Mouse (Mus musculus) adrenal gland, postnatal 10 days (tissue): ENCODE results near the gene Sema6d. TPM values are rescaled to one million over a fixed set of nuclear protein-coding genes. Genes with fewer than 3 reads are reported as not detected.
"Not testable (repeated sequence)": the region's sequence is repeated elsewhere in the genome, so short reads cannot be mapped to it uniquely, and the experiment has no call there.

Experiments
- DNase-seq: peaks from one replicate; pipeline ENCODE4 v3.0.0; 2021; ENCODE audit warnings: mixed read lengths
- total RNA-seq, 2 experiments: library from RNA; stranded (reverse); gene quantifications; 2 replicates each; pipeline ENCODE4 v1.2.3; 2021

Sema6d gene
- total RNA-seq, 2 experiments from 2014 or later = 17.3 to 22.2 TPM

DNA sequence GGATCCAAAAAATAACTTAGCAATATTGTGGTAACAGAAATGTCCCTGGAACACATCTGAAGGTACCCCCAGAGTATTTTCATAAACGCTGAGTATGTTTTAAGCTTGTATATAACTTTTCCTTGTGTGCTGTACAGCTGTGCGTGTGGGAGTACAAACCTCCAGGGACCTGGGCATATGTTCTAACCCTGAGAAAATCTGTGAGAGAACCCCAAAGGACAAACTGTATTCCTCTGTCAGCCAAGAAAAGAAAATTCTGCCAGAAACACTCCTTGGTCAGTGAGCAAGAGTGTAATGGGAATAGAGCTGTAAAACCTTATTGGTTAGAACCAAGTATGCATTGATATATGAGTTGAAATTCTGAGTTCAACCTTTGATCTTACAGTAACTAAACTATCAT lies 203.8 kb downstream of the Sema6d start:
- DNase-seq = no peak

DNA sequence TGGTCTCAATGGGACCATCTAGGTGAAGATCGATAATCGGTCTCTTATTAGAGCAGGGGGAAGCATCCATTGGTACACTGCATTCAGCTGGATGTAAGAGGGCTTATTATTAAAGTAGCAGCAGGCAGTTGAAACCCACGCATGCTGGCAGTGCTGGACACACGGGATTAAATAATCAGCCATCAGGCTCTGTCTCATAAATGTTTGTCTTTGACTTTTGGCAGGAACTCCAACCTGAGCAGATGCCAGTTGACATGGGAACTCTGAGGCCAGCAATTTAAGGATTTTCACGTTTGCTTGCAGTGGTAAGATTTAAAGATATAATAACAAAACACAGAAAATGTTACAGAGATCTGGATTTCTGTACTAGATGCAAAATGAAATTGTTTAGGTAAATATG lies 208.6 kb downstream of the Sema6d start:
- peak; percentile 21 for DNase-seq

DNA sequence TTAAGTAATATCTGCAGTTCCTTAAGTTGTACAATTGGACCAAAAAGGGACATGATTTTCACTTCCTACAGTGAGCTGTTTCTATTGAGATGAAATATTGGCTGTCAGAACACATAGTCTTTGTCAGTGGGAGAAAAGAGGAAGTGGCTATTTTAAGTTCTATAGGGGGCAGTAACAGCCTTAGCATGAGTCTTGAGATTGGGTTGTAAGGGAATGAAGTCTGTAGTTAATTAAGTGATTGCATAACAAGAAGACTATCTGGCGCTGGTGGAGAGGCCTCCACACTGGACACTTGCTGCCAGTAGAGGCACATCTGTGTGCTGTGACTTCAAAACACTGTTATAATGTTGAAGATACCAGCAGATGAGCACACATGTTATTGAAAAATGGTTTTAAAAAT lies 209.1 kb downstream of the Sema6d start:
- DNase-seq = no peak

DNA sequence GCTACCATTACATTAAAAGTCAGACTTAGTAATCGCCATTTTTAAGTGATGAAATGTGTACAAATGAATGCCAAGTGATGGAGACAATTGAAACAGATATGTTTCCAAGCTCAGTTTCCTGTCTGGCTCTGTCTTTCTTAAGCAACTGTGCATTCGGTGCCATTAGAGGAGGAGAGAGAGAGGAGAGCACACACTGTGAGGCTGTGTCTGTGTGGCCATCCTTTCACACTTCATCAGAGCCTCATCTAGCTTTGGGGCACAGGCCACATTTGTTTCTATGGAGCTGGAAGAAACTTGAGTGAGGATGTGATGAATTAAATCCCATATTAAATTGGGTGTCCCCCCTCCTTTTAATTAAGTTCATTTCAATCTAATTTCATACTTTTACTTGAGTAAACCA lies 218.8 kb downstream of the Sema6d start:
- no peak for DNase-seq

DNA sequence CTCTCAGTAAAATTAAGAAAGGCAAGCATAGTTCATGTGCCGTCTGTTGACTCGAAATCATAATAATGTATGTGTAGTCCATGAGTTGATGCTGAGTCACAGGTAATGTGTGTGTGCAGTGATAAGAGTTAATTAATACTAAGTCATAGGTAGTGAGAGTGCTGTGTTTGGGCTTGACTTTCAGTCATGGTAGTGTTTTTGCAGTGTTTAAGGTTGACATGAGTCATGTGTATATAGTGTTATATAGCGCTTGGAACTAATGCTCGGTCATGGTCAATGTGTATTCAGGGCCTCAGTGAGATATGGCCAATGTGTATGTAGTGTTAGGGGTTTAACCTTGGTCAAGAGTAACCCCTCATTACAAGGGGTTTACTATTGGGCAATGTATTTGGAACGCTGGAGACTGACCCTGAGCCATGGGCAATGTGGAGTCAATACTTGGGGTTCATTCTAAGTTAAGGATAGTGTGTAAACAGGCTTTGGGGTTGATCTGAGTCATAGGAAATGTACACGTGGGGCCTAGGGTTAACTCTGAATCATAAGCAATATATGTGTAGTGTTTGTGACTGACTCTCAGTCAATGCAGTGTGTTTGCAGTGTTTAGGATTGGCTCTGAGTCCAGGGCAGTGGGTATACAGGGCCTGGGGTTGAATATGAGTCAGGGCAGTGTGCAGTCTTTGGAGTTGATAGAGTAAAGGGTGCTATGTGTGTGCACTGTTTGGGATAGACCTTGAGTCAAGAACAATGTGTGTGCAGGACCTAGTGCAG lies 219.8 kb downstream of the Sema6d start:
- DNase-seq = no peak

DNA sequence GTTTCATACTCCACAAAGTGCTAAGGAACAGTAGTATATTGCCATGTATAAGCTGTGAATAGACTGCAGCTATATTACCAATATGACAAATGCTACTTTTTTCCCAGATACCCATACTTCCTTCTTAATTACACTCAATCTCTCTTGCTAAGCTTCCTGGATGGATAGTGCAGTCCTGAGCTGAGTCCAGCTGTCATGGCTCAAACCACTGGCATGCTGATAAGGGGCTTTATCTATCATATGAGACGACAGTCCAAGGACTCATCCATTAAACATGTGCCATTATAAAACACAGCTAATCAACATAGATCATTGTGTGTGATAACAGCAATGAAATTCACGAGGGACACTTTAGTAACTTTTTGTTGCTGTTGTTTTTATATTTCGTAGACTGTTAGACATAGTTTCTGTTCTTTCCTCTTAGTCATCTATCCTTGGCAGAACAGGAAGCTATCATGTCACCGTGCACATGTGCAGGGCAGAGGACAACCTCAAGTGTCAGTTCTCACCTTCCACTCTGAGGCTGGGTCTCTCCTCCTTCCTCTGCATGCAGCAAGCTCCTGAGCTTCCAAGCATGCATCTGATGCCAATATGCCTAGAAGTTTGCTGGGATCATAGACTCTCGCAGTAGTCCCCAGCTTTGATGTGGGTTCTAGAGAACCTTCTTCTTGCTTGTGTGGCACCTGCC lies 232.9 kb downstream of the Sema6d start:
- peak; percentile 12 for DNase-seq

DNA sequence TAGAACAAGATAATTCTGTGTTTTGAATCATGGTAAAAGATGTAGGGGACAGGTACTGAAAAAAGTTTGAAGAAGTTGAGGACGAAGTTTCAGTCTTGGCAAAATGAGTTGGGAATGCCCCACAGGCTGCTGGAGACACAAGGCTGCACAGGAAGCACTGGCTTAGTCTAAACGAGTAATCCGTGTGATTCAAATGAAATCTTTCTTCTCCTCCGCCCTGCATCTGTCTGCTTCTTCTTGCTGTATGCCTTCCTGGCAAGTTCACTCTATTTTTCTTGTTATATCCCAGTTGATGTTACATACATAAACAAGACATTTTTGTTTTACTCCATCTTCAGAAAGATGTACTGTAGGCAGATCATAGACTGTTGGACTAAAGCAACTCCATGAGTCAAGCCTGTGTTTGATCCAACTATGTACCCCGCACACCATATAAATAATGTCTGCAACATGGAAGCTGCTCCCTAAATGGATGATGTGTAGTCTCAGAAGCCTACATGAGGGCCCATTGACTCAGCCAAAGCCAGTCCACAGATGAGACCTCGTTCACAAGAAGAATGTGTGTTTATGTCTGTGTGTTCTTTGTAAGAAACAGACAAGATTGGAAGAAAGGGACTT lies 234.4 kb downstream of the Sema6d start:
- no peak for DNase-seq

DNA sequence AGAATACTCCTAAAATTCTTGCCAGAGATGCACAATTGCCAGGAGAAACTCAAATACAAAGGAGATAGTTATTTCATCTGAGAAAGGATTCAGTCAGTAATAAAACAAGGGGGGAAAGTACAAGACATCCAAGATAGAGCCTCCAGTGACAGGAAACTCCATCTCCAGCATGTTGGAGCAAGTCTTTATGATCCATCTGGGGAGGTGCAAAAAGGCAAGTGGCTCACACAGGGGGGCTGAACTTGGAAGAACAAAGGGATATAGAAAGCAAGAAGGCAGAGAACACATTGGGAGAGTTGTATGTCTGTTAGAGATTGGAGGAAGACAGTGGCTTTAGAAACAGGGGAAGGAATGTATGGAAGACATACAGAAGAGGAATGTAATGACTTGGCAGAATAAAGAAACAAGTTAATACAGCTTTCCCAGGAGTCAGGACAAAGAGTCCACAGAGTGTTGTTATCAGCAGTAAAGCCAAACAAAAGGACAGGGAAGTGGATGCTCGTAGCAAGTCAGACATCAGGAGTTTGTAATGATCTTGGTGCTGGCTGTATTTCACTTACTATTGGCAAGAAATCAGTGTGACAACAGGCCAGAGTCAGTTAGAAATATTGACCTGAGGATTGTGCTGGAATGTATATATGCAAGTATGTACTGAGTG lies 239.8 kb downstream of the Sema6d start:
- DNase-seq = no peak

DNA sequence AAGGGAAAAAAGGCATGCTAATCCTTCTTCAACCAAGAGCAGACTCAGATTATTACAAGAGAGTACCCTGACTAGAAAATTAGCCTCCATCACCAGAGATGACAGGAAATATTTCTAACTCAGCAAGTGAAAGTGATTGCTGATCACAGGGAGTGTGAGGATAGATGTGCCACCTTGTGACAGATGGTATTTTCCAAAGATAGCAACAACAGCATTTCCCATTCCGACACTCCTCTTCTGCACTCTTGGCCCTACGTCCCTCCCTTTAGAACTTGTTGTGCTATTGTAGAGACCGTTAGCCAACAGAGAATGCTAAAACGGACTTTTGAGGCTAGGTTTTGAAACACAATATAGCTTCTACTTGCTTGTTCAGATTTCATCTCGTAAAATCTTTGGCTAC lies 243.1 kb downstream of the Sema6d start:
- DNase-seq = no peak

DNA sequence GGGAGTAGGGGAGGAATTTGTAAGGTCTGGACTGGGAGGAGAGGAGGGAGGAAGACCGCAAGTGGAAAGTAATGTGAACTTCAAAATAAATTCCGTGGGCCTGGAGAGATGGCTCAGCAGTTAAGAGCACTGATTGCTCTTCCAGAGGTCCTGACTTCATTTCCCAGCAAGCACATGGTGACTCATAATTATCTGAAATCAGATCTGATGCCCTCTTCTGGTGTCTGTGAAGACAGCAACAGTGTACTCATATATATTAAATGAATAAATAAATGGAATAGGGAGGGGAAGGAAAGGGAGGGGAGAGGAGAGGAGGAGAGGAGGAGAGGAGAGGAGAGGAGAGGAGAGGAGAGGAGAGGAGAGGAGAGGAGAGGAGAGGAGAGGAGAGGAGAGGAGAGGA lies 244.9 kb downstream of the Sema6d start:
- DNase-seq = not testable (repeated sequence)

DNA sequence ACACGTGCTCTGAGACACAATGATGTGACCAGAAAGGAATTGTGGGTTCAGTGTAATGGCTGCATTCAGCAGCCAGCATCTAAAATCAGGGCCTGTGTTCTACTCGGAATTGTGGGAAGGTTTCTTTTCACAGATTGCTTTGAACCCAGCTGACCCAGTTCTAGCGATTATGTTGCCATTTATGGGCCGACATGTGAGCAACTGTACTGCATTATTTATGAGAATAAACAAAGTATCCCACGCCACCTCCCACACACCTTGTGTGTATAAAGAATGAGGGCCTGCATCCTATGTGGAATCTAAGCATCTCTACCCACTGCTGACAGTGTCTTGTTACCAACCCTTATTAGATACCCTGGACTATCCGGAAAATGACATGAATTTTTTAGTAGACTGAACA lies 248.5 kb downstream of the Sema6d start:
- no peak for DNase-seq

DNA sequence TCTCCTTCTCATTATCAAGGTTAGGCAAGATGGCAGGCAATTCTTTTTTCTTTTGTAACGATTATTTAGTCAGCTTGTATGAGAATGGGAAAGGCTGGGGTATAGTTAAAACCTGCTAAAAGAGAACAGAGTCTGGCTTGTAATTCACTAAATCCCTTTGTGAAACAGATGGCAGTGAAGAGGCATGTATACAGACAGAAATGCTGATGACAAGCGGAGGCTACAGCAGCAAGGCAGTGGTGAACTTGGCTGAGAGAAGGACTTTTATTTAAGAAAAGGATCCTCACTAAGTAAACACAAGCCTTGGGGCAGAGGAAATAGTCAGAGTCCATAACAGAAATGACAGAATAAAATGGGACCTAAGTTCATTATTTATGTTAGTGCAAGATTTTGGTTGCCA lies 264.4 kb downstream of the Sema6d start:
- DNase-seq = no peak

DNA sequence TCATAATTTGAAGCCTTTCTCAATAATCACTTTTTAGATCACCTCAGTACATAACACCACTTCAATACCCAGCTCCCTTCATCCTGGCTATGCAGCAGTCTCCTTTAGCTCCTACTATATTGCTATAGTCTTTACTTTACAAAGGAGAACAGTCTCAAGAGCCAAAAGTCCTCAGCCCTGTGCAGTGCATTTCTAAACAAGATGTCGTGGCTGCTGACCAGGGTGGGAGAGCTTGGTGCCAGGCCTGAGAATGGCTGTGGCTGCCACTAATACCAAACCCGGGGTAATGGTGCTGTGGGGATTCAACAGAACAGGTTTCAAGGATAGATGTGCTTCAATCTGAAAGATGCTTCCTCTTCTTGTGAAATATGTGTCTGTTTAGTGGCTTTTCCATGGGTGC lies 264.9 kb downstream of the Sema6d start:
- no peak for DNase-seq

DNA sequence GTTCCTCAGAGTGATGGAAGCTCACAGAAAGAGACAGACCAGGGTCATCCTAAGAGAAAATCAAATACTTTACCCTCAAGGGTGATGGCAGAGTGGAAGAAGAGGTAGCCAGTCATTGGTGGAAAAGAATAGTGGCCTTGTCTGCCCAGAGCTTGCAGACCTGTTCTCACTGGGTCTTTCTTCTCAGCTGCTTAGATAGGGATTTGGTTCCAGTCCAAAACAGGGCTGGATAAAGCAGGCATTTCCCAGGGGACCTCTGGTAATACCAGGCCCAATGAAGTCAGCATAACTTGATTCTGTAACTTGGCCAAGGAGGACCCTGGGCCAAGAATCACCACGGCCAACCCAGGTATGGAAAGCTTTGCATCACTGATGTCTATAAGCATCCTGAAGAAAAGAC lies 279.5 kb downstream of the Sema6d start:
- peak; percentile 33 for DNase-seq

DNA sequence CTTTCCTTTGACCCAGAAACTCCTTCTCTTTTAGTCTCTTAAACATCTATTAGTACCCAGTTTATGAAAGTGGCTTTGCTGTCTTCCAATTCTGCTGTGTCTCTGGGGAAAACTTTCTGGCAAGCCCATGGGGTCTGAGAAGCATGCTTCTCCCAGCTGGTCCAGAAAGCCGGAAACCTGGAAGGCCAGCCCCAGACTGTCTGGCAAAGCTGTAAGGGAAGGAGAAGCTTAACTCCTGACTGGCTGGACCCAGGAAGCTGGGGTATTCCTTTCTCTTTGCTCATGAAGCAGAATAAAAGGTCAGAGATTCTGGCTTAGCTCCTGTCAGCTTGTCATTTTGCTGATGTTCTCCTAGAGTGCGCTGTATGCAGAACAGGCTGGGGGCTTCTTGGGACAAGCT lies 280.2 kb downstream of the Sema6d start:
- peak; percentile 78 for DNase-seq

DNA sequence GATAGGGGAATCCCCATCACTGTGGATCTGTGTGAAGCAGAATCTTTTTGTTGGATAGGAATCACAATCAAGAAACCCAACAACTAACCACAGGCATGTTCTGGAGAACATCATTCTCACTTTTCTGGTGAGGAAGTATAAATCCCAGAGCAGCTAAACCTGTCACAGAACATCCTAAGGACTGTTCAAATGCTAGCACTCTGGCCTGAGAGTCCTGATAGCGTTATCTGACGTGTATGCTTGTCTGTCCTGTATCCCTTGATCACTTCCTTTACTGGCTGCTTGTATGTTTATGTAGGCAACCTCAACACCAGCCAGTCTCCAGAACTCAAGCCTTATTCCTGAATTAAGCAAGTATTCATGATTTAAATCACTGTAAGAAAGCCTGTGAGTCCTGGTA lies 281.6 kb downstream of the Sema6d start:
- DNase-seq = no peak

DNA sequence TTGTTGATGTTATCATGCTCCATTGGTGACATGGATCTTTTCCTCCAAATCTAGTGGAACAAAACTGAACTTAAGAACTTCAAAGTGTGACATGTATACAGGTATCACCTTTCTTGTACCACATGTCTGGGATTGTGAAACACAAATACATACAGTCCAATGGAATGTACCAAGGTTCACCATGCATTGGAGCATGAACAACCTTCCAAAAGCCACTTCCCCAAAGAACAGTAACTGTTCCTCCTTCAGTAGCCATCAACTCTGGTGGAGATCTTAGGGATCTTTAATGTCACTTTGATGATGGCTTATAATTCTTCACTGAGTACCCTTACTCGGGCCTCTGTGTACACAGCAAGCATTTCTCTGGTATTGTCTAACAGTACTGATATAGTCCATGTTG lies 295.3 kb downstream of the Sema6d start:
- DNase-seq = no peak

DNA sequence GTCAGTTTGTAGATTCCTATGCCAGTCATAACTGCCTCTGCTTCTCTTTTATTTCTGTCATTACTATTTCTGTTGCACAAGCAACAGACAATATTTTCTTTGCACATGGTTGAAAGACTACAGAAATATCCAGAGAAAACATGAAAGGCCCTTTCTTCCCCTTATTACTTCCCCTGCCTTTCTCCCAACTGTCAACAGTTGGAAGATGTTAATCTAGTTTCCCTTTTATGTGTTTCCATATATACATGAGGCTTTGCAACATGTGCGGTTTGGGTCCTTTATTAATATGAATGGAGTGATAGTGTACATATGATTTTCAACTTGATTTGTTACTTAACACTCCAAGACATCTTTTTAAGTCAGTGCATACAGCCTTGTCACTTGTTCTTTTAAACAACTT lies 296.0 kb downstream of the Sema6d start:
- no peak for DNase-seq

DNA sequence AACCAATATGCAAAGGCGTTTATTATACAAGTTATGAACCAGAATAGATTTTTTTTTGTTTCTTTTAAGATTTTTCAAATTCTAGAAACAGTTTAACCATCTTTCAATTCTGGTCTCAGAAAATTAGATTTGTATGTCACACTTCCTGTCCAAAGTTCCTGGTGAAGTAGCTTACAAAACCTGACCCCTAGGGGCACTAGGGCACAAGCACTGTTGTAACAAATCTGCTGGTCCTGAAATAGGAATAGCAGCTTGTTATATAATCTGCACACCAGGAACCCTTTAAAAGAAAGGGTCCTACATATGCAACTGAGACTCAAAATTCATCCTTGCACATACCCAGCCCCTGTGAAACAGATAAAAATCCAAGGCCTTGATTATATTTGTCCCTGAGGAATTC lies 298.5 kb downstream of the Sema6d start:
- DNase-seq = peak; percentile 6

DNA sequence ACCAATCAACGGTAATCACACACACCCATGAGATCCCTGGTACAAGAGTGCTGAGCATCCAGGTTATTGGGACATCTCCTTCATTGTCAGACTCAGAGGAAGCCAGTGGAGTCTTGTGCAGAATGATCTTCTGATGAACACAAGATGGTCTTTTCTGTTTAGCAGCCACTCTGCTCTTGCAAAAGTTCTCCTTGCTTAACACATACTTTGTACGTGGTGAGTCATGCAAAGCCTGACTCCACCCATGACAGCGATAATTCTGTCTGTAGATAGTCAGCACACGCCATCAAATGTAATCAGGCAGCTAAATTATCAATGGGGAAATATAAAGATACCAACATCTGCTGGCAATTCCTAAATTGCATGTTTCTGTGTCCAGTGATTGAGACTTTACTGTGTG lies 307.0 kb downstream of the Sema6d start:
- no peak for DNase-seq

DNA sequence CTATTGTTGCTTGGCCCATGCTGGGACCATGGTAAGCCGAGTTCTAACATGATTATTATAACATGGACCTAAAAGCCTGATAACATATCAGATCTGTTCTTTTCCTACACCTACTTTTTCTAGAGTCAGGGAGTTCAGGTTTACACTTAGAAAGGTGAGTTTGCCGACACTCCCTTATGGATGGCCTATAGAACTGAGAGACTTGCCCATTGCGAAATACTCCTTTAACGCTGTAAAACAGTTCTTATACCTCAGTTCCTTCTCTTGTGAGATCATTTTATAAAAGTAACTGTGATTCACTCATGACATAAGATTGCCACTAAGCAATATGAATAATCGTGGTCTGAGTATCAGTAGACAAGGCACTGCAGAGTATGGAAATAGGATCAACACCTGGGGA lies 307.5 kb downstream of the Sema6d start:
- DNase-seq = no peak

DNA sequence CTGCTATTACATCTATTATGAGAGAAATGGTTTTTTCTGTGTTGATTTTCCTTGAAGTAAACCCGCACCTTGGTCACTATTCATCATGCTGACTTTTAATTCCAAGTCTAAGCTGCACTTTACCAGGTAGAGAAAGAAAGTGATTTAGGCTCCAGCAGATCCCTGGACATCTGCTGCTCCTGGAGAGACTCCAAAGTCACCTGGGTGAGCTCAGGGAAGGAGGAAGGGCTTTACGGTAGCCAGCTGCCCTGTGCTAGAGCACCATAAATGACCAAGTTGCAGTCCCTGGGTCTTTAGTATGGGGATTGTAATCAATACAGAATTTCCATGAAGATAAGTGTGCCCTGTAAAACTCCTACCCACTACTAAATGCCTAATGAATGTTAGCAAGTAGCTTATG lies 309.8 kb downstream of the Sema6d start:
- DNase-seq = no peak

DNA sequence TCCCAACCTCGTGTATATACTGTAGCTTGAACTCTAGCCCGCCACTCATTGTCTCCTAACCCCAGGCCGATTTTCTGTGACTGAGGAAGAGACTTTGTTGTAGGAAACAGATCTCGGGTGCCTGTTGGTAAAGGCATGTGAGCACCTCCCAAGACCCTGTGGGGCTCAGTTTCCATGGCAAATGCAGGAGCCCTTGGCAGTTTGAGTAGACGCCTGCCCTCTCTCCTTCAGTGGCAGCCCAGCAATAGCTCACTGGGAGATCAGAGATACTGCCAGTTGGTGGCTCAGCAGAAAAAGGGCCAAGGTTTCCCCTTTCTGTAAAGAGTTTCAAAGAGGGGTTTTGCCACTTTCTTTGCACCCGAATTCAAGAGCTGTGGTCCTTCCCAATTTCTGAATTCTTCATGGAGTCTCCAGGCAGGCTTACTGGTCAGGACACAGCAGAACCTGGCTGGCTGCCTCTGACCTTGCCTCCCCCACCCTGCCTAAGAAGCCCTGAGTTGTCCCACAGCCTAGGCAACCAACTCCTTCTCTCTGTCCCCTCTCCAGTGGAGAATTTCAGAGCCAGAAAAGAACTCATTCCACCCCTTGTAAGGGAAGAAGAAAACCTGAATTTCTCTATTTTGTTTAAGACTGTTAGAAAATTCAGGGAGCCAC lies 312.1 kb downstream of the Sema6d start:
- DNase-seq = peak; percentile 5
